Mouse (Mus musculus) cerebellum, adult 18-20 months (tissue): Measurements from ENCODE around the gene 1700088E04Rik.

Experiments
- DNase-seq, 2 experiments: peaks; one replicate each; pipeline ENCODE4 v3.0.0; 2021

Gene 1700088E04Rik

DNA sequence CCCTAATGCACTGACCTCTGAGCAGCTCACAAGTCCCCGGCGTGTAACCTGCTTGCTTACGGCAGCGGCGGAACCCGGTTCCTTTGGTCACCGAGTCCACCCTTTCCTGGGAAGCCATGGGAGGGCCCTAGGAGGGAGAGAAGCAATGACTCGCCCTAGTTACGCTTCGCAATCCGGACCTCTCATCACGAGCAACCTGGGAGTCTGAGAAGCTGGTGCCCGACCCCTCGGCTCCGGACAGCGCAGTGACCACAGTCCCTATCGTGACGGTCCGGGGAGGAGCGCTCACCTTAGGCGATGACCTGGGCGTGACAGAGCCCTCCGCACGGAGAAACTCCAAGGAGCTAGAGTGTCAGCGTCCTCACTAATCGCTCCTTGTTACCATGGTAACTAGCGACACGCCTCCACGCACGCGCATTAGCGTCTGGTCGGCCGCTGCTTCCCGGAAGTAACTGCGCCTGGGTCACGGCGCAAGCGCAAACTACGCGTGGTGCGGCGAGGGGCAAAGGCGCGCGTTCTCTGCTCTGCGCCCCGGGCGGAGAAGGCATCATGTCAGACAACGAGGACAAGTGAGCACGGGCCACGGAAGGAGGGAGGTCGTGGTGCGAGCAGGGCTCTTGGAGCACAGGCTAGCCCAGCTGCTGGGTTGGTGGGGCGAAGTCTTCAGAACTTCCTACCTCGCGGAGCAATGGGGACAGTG is at the start of gene 1700088E04Rik, which contains the start of gene Polr2f:
Gene 1700088E04Rik, minus strand, starts transcription at position 388 of the 700 bp plus-strand sequence.
Gene Polr2f, plus strand, starts transcription at position 144 of the 700 bp plus-strand sequence.
- peak; percentile 93 to 95 for DNase-seq

GRCm38 (mm10) chr15:79187819-79188218 is 46.8 kb upstream of the 1700088E04Rik start:
- no peak for DNase-seq

DNA sequence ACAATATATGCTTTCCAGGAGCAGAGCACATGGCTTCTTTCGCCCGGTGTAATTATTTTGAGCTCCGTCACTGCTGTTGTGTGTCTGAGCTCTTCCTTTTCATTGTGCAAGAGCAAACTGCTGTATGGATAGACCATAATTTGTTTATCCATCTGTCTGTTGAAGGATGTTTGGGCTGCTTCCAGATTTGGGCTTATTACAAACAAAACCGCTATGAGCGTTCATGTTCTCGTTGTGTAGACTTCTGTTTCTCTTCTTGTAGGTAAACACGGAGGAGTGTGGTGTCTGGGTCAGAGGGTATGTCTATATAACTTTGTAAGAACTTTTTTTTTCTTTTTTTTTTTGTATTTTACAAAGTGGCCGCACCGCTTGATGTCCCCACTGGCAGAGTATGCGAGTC is 44.2 kb upstream of the 1700088E04Rik start:
- DNase-seq = no peak

- DNase-seq = no peak
Measured at GRCm38 (mm10) chr15:79176905-79177304, 35.9 kb upstream of the 1700088E04Rik start.

DNA sequence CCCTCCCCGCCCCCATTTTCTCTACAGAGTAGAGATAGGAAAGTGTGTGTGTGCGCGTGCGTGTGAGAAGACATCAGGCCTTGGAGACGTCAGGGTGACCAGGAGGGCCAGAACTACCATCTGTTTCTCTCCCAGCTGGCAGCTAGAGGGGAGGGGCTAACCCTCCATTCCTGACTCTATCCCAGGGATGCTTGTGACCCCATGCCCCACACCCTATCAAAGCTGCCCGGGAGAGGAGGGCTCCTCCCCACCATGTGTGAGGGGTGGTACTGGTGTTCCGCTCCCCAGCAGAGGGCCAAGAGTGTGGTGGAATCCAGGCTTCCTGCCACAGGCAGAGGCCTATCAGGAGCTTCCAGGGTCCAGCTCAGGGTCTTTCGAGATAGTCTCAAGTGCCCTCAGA is 25.7 kb upstream of the 1700088E04Rik start:
- no peak for DNase-seq

GRCm38 (mm10) chr15:79165140-79165539 is 24.1 kb upstream of the 1700088E04Rik start, which contains the start of gene Sox10:
Gene Sox10, minus strand, starts transcription at chr15:79165240.
- no peak for DNase-seq

DNA sequence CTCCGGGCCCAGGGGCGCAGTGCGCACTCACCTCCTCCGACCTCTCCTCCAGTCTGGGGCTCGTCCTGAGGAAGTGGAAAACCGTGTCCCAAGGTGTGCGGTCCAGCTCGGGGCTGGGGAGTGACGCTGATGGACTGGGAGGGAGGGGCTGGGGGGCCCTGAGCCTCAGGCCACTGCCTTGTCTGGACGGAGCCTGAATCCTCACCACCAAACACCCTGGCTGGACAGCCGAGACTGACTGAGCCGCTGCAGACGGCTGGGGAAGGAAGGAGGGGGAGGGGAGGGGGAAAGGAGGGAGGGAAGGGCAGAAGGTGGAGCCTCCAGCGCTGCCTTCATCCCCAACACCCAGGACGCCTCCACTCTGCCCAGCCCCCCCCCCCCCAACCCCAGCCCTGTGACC is 23.2 kb upstream of the 1700088E04Rik start:
- no peak for DNase-seq

DNA sequence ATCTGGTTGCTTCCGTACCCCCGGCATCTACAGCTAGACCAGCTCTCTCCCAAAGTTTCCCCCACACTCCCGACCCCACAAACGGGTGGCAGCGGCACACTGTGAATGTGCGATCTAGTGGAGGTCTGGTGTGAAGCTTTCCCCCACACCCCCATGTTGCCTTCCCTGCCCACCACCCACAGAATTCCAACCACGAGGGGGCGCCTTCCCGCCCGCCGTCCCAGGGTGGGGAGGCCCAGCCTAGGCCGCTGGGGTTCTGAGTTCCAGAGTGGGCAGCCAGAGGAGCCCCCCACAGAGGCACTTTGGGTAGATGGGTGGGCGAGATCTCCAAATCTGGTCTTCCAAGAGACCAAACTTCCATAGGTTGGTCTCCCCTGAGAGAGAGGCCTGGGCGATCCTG is 21.8 kb upstream of the 1700088E04Rik start:
- no peak for DNase-seq

- DNase-seq = no peak
Measured at GRCm38 (mm10) chr15:79162301-79162700, 21.2 kb upstream of the 1700088E04Rik start.

- no peak for DNase-seq
Measured at GRCm38 (mm10) chr15:79155572-79155971, 14.5 kb upstream of the 1700088E04Rik start.

DNA sequence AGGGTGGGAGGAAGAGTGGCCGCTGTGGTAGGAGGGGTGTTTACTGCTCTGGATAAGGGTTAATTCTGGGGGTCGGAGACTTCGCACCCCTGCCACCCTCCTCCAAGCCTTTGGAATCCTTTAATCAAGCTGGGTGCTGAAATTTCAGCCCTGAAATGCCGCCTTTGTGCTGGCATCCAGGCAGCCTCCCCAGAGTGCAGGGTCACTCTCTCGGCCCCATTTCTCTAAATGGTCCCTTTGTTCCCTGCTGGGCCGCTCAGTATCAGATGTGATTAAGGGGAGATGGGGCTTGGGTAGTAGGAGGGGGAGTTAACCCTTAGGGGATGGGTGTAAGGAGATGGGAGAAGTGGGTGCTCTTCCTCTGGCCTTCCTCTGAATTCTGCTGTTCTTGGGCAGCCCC is 11.7 kb upstream of the 1700088E04Rik start:
- DNase-seq = no peak

DNA sequence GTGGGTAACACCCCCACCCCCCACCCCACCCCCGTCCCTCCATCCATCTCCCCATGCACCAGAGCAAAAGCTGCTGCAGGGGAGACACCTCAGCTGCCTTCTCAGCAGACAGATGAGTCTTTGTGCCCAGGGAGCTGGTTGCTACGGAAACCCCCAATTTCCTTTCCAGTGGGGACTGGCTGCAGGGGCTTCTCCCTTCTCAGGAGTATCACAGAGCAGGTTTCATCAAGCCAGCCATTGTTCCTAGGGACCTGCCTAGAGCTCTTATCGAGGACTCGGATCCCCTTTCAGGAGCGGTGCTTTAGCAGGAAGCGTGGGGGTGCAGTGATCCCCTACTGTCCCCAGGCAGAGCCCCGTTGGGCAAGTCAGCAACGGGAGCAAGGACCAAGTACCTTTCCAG is 10.8 kb upstream of the 1700088E04Rik start:
- DNase-seq = no peak

DNA sequence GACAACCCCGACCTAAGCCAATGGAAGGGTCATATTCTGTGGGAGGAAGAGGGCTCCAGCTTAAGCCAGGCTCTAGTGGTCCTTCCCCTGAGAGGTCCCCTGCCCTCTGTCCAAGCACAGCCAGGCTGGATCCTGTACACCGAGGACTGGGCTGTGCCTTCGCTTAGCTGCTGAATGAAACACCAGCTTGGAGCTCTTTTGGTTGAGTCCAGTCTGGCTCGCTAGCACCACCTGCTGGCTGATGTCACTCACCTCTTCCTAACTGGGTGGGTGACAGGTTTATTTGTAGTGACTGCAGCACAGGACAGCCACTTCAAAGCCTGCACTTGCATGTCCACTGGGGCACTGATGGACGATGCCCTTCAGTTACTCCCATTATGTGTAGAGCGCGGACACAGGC is 7.5 kb upstream of the 1700088E04Rik start:
- peak; percentile 84 to 87 for DNase-seq

DNA sequence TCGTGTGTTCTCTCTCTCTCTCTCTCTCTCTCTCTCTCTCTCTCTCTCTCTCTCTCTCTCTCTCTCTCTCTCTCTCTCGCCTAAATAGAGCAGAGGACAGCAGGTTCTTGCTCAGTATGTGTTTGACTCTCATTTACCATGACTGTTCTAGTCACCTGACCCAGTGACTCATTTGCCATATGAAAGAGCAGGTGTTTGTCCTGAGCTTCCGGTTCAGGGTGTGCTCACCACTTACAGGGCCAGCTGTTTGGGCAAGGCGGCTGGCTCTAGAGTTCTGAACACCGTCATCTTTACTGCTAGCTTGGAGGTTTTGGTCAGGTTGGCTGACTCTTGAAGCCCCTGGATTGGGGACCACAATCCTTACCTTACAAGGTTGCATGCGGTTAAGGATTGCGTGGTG is 4.5 kb upstream of the 1700088E04Rik start:
- no peak for DNase-seq

- no peak for DNase-seq
Measured at GRCm38 (mm10) chr15:79144021-79144420, 3.0 kb upstream of the 1700088E04Rik start.

DNA sequence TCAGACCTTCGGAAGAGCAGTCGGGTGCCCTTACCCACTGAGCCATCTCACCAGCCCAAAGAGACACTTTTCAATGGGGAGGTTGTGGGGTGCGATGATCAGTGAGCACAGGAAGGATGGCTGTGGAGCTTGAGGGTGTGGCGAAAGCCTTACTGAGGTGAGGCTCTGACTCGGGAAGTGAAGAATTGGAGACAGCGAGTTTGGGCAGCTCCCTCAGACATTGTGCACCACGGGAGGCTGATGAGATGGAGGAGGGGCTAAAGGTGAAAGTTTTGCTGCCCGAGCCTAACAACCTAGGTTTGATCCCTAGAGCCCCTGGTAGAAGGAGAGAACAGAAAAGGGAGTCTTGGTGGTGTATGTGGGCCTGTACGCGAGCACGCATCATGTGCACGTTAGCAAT is 2.3 kb upstream of the 1700088E04Rik start:
- DNase-seq = no peak

- DNase-seq = no peak
Measured at GRCm38 (mm10) chr15:79141566-79141917, 489 bp upstream of the 1700088E04Rik start.

DNA sequence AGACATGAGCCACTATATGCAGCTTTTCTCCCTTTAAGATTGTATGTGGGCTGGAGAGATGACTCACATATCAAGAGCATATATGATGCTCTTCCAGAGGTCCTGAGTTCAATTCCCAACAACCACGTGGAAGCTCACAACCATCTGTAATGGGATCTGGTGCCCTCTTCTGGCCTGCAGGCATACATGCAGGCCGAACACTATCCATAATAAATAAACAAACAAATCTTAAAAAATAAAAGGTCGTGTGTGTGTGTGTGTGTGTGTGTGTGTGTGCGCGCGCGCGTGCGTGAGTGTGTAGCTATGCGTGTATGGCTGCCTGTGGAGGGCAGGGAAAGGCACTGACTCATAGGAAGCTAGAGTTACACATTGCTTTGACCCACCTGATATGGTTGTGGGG is 1.4 kb downstream of the 1700088E04Rik start:
- DNase-seq = no peak

DNA sequence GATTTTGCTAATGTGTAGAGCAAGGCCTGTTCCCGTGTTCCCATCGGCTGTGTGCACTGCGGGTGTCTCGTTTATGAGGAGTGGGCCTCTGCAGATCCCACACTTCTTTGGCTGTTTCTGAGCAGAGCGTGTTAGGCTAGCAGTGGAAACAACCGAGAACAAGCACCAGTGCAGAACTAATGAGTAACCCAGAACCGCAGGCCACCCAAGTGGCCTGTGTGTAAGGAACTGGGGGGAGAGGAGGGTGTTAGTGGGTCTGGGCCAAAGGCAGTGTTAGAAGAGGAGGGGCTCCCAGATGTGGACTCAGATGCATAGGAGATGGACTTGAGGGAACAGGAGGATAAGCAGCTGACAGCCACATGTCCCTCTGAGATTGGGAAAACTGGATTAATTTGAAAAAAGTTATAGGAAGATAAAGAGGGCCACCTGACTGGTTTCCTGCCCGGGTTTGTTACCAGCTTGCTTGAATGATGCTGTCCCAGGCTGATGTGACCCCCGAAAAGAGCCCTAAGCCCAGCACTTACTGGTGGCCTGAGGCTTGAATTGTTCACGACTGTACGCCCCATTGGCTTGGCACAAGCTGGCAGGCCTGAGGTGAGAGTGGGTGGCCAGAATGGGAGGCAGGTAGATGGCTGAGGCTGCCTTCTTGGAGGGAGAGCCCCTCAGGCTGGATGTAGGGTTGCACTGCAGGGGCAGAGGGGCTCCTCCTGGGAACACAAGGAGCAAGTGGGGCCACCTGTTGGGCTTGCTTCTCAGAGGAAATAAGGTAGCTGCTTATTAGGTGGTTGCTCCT is 5.1 kb downstream of the 1700088E04Rik start:
- DNase-seq = no peak

DNA sequence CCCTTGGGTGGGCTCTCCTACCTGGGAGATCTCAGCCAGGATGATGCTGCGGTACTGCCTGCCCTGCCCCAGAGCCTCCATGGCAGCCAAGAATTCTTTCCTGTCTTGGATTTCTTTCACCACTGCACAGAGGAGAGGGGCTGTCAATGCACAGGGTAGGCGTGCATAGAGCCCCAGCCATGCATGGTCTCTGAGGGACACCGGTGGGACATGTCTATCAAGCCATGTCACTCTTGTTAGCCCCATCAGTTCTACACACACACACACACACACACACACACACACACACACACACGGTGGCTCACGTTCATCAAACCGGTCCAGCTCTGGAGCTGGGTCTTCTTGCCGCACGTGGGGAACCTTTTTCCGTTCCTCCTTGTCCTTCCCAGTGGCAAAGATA is 5.7 kb downstream of the 1700088E04Rik start:
- DNase-seq = no peak

- no peak for DNase-seq
Measured at GRCm38 (mm10) chr15:79134496-79135270, 6.4 kb downstream of the 1700088E04Rik start.

DNA sequence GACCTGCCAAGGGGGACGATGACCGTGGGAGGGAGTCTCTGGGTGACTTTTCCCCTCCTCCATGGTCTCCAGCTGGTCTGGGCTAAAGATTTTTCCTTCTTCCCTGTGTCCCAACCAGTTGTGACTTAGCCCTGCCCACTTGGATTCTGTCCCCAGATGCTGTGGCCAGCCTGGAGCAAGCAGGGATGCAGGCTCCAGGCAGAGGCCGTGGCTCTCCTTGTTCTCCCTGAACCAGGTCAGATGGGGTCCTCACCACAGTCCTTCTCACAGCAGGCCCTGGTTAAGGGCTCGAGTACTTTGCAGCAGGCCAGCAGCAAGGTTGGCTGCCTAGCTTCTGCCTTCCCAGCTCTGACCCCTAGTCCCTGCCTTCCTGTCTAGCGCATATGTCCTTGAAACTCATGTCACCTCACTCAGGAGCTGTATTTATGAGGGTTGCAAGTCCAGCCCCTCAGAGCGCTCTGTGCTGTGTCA is 7.8 kb downstream of the 1700088E04Rik start:
- no peak for DNase-seq

DNA sequence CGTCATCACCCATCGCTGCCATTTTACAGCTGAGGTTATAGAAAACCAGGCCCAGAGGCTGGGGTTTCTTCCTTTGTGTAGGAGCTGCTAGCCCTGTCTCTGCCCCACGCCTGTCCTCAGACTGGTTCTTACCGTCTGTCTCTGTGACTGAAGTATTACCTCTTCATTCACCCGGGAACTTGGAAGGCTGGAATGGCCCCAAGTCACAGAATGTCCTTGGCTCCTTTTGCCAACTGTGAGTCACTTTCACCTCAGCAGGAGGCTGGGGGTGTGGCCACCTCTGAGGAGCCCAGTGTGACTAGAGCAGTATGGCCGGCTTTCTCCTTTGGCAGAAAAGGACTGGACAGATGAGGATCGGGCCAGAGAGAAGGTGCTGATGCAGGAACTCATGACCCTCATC is 9.6 kb downstream of the 1700088E04Rik start:
- DNase-seq = peak; percentile 86 to 93
